Mouse (Mus musculus) mouse trophoblast stem cell (cell line): Measurements from ENCODE around the gene Rspry1.

Experiments
- in situ Hi-C, 2 experiments: fragments of 300-500 bp; cut with MseI, MboI; formaldehyde crosslinking; loops; 2 replicates in 1 of 2; 3 replicates in 1 of 2; pipeline ENCODE4 v1.15.1; 2025

The Rspry1 gene

DNA sequence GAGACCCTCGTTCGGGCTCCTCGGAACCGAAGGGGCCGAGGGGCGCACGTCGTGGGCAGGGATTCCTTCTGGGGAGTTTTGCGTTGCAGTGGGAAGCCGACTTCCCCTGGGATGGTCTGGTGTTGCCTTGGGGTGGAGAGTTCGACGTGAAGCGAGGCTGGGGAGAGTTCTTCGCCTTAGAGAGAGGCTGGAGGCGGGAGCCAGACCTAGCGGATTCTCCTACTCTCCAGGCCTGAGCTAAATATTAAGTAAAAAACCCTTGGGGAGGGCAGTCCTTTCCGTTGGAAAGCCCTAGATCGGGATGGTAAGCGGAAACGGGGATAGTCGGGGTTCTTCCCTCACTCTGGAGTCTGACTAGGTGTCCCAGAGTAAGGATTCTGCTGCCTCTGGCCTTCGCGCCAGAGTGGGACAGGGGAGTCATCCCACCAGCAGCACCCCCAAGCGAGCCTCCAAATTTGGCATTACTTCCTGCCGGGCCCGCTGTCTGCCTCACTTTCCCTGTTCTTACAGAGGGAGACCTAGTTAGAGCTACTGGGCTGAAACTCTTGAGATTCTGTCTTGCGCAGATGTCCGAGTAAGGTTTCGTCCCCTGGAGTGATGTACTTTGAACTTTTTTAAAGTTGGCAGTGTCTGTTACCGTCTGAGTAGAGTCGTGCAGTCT, 864 bp downstream of the Rspry1 start:
- in situ Hi-C loops = no loop called here

DNA sequence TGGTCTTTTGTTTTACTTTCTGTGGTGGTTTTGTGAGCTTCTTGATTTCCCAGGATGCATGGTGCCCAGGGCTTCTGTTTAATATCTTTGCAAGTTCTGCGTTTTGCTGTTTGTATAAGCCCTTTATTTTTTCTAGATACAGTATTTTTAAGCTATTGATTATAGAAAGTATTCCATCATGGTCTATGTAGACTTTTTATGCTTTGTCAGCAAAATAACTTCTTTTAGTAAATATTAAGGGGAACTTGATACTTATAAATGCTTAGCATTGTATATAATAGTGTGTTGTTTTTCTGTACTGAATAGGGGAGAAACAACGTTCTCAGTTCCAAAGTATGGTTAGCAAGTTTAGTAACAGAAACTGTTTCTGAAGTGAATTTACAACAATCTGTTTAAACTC, 2.3 kb downstream of the Rspry1 start:
- in situ Hi-C loops = no loop called here

GRCm38 (mm10) chr8:94607064-94607463, 5.3 kb downstream of the Rspry1 start:
- in situ Hi-C loops = no loop called here

GRCm38 (mm10) chr8:94624885-94625284, 23.1 kb downstream of the Rspry1 start:
- in situ Hi-C loops = no loop called here

DNA sequence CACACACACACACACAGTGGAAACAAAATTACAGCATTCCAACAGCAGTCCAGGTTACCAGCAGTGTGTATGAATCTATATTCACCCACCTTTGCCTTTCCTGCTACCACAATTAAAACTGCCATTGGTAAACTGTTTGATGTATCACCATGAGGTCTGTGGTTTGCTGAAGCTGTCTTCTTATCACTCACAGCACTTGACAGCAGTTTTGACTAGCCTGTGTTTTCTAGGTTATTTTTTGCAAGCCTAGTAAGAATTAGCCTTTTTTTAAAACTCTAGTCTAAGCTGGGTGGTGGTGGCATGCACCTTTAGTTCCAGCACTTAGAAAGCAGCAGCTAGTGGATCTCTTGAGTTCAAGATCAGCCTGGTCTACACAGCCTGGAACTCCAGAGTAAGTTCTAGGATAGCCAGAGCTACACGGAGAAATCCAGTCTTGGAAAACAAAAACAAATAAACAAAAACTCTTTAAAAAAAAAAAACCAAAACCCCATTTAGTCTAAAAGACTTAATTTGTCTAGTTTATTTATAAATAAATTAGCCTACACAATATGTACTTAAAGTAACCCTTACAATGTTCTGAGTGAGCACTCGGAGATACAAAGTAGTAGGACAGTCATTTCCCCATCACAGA, 31.9 kb downstream of the Rspry1 start:
- in situ Hi-C loops = no loop called here

GRCm38 (mm10) chr8:94634211-94634610, 32.5 kb downstream of the Rspry1 start:
- in situ Hi-C loops = no loop called here

DNA sequence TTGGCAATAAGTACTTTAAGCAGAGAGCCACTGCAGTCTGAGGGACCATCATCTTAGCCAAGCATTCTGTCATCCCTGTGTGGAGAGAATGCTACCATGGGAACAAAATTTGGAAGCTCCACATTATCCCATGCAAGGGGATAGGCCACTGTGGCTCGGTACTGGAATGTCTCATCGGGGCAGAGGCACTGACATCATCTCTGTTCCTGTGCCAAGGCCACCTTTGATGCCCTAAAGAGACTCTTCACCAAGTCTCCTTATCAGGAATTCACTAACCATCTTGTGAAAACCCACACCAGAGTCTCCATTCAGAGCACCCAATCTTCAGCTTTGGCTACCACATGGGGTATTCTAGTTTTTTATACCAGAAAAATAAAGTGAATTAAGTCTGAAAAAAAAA, 39.4 kb downstream of the Rspry1 start:
- in situ Hi-C loops = no loop called here

GRCm38 (mm10) chr8:94641938-94642337, 40.2 kb downstream of the Rspry1 start:
- in situ Hi-C loops = no loop called here

DNA sequence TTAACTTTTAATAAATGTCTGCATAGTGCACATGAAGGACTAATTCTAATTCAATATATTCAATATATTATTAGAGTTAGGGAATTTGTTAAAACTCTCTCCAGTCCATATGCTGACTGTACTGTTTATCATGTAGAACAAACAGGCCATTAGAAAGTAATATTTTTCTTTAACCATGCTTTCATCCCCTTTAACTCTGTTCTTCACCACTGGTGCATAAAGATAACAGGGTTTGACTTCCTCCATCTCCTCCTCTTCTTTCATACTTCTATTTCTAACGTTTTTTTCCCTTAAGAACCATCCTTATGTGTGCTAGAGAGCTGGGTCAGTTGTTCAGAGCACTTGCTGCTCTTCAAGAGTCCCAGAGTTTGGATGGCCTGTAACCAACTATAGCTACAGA, 43.5 kb downstream of the Rspry1 start:
- in situ Hi-C loops = no loop called here

GRCm38 (mm10) chr8:94646165-94646564, 44.4 kb downstream of the Rspry1 start:
- in situ Hi-C loops = no loop called here

DNA sequence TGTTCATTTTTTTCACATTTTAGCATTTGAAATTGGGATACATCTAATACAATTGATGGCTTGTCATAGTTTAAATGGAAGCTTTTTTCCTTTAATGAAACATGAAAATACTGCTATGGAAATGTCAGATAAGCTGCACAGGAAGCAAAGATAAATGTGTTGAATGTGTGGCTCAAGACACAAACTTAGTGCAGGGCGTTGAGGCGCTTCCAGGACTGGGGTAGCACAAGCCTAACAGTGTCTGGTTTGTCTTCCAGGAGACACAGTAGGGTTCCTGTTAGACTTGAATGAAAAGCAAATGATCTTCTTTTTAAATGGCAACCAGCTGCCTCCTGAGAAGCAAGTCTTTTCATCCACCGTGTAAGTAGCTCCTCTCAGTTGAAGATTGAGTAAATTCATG, 47.8 kb downstream of the Rspry1 start:
- in situ Hi-C loops = no loop called here

DNA sequence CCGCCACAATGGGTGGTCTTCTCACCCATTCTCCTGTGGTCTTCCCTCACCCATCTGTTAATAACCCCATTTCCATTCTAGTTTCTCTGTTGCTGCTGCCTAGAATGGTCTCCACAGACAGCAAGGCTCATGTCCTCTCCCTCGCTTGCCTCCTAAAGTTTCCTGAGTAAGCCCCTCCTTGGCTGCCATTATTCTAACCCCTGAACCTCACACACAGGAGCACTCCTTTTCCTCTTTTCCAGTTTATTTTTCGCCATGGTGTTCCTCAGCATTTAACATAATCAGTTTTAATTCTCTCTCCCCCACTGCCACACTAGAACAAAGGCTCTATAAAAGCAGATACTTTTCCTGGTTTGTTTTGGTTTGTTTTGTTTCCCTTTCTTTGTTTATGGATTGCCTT, 51.2 kb downstream of the Rspry1 start:
- in situ Hi-C loops = no loop called here

DNA sequence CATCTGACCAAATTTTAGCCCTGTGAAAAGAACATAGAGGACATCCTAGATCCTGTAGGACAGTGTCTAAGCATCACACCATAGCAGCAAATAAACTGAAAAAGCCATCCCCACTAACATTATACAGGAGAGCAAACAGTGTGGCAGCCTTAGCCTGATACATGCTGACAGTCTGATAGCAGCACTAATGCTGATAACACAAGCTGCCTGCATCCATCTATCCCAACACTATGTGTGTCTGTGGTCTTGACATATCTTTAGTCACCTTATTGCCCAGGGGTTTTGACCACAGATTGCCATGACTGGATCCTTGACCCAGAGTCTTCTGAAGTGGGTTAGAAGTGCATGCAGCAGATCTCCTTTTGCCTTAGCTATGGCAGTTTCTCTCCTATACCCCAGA, 53.3 kb downstream of the Rspry1 start:
- in situ Hi-C loops = no loop called here

- in situ Hi-C loops = no loop called here
These were observed 56.3 kb downstream of the Rspry1 start for GRCm38 (mm10) chr8:94658031-94658430.

DNA sequence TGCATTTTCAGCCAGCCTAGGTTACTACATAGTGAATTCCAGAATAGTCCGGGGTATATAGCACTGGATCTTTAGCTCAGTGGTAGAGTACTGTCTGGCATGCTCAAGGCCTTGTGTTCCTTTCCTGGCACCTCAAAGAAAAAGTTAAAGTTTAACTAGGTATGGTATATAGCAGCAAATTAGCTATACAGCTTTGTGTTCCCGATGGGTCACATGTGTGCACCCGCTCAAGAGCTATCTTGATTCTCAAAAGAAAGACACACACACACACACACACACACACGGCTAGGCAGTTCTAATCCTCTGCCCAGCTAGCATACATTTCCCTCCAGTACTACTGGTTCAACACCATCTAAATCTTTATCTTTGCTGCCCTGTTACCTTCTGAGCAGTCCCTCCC, 58.7 kb downstream of the Rspry1 start:
- in situ Hi-C loops = no loop called here

DNA sequence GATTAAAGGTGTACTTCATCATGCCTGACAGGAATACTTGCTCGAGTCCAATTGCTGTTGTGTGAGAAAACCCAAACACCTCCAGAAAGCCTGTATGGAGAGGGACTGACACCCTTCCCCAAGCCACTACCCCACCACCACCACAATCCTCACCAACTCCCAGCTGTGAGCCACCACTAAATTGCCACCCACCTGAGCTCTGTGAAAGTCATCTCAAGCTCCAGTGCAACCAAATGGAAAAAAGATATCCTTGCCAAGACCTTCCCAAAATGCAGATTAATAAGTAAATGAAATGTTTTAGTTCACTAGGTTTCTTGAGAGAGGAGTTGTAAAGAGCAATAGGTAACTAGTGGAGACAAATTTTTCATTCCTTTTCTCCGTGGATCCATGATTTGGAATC, 63.0 kb downstream of the Rspry1 start:
- in situ Hi-C loops = no loop called here

DNA sequence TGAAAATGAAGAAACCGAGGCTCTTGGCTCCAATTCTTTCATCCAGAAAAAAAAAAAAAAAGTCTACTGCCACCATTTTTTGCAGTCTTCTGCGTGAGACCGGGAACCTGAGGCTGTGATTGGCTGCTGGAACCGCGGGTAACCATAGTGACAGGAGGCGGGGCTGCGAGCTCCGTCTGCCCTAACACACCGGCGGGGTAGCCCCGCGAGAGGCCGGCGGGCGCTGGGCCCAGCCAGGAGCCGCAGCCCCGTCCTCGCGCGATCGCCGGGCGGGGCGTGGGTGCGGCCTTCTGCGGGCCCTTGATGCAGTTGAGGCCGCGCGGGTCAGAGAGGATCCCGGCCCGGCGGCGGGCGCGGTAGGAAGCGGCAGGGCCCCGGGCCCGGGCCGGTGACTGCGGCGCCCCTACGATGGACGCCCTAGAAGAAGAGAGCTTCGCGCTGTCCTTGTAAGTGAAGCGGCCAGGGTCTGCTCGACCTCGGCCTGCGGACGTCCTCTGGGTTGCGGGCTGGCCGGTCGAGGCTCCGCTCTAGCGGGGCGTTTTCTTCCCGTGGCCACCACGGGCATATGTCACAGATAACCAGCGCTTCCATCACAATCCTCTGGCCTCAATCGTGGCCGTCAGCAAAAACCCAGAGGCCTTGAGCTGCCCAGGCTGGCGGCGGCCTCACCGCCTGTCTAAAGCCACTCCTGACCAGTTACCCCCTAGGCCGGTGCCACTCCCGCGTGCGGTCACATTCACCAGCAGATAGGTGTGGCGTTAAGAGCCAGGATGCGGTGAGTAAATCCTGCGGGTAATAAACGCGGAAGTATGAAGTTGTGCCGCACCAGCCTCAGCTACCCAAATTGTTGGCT, 64.9 kb downstream of the Rspry1 start, which contains the start of gene Arl2bp:
Arl2bp (plus strand) TSS at position 145 of the 853 bp plus-strand sequence.
- in situ Hi-C loops = no loop called here

- in situ Hi-C loops = no loop called here
These were observed 72.6 kb downstream of the Rspry1 start for GRCm38 (mm10) chr8:94674384-94674783.

DNA sequence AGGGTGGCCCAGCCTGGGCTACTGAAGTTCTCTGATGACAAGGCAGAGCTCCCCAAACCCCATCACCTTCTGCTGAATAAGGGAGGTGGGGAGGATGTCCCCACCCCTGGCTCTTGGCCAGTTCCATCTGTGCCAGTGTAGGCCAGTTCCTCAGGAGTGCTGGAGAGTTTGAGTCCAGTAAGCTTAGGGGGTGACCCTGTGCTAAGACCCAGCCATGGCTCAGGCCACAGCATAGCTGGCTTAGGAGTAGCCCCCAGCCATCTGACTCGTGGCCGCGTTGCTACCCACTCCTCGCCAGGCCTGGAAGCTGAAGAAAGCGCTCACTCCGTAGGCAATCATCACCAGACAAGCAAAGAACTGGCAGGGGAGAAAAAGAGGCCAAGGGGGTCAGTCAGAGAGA, 74.2 kb downstream of the Rspry1 start:
- in situ Hi-C loops = no loop called here

GRCm38 (mm10) chr8:94678582-94678981, 76.8 kb downstream of the Rspry1 start:
- in situ Hi-C loops = no loop called here

DNA sequence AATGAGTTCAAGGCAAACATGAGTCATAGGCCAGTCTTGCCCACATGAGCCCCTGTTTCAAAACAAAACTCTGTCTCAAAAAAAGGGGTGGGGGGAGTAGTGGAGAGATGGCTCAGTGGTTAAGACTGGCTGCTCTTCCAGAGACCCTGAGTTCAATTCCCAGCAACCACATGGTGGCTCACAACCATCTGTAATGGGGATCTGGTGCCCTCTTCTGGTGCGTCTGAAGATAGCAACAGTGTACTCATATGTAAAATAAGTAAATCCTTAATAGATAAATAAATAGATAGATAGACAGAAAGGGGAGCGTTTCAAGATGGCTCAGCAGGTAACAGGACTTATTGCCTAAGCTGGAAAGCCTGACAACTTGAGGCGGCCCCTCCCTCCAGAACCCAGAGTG, 78.7 kb downstream of the Rspry1 start:
- in situ Hi-C loops = no loop called here

- in situ Hi-C loops = no loop called here
These were observed 81.2 kb downstream of the Rspry1 start for GRCm38 (mm10) chr8:94682732-94683524.
